Mouse (Mus musculus) liver, adult 2 months (tissue): Measurements from ENCODE around the gene 1110017D15Rik. TPM values are rescaled to one million over a fixed set of nuclear protein-coding genes. Genes with fewer than 3 reads are reported as not detected.
A peak's percentile ranks its signal among the peaks of the same experiment; 100 is the strongest.

Experiments used
- DNase-seq: peaks from one replicate; pipeline ENCODE4 v3.0.0-alpha.2; 2011; ENCODE audit warnings: low read depth, low spot score; ENCODE audit errors: extremely low read depth
- H3K27ac ChIP-seq: fragments of 200-500 bp; replicated peaks from 2 replicates; pipeline ENCODE4 v1.5.1; 2012; ENCODE audit warnings: low read depth, mild to moderate bottlenecking, control low read depth, inconsistent platforms, low read length; ENCODE audit not compliant: insufficient read depth
- H3K27me3 ChIP-seq: fragments of 200-500 bp; 2 replicates; pipeline ENCODE4 v1.6.1; 2012; ENCODE audit warnings: mild to moderate bottlenecking, moderate library complexity, low read length, inconsistent platforms; ENCODE audit not compliant: control insufficient read depth, insufficient read depth
- H3K36me3 ChIP-seq: fragments of 200-500 bp; 2 replicates; pipeline ENCODE4 v1.6.1; 2012; ENCODE audit warnings: low read length, inconsistent platforms; ENCODE audit not compliant: control insufficient read depth, insufficient read depth
- H3K4me1 ChIP-seq: fragments of 200-500 bp; 2 replicates; pipeline ENCODE4 v1.6.1; 2011; ENCODE audit warnings: low read length; ENCODE audit not compliant: control insufficient read depth, insufficient read depth
- H3K4me3 ChIP-seq: fragments of 200-500 bp; 2 replicates; pipeline ENCODE4 v1.5.1; 2011; ENCODE audit warnings: low read depth, mild to moderate bottlenecking, control low read depth, low read length, moderate library complexity; ENCODE audit not compliant: insufficient read depth
- H3K79me2 ChIP-seq: fragments of 200-500 bp; 2 replicates; pipeline ENCODE4 v1.6.1; 2012; ENCODE audit warnings: inconsistent platforms, mild to moderate bottlenecking, low read length, moderate library complexity; ENCODE audit not compliant: control insufficient read depth, insufficient read depth
- H3K9ac ChIP-seq: fragments of 200-500 bp; 2 replicates; pipeline ENCODE4 v1.6.1; 2012; ENCODE audit warnings: low read depth, mild to moderate bottlenecking, control low read depth, inconsistent platforms, low read length
- CTCF ChIP-seq: fragments of 200-500 bp; IDR thresholded peaks from 2 replicates; pipeline ENCODE4 v1.5.1; 2011; ENCODE audit warnings: low read depth, low read length, control low read depth
- POLR2A ChIP-seq: fragments of 200-500 bp; IDR thresholded peaks from 2 replicates; pipeline ENCODE4 v1.6.1; 2011; ENCODE audit warnings: low read length, control low read depth; ENCODE audit not compliant: insufficient read depth; ENCODE audit errors: extremely low read depth
- WGBS: fragments of 180-500 bp; shearing (Covaris S2); methylation state at CpG from one replicate; pipeline ENCODE4 v1.1.7; 2018; 5-methylcytosine and 5-hydroxymethylcytosine counted together
- polyA plus RNA-seq: library from polyadenylated mRNA; depleted of rRNA; stranded (reverse); fragments of >200 nt; gene quantifications from 2 replicates; pipeline ENCODE4 v1.2.3, GENCODE M21; 2012
- total RNA-seq: library from RNA; depleted of rRNA; stranded (reverse); fragments of >200 nt; gene quantifications from 2 replicates; pipeline ENCODE4 v1.2.3, GENCODE M21; 2014

Gene 1110017D15Rik
- total and polyA plus RNA-seq, 2 experiments = not detected

DNA sequence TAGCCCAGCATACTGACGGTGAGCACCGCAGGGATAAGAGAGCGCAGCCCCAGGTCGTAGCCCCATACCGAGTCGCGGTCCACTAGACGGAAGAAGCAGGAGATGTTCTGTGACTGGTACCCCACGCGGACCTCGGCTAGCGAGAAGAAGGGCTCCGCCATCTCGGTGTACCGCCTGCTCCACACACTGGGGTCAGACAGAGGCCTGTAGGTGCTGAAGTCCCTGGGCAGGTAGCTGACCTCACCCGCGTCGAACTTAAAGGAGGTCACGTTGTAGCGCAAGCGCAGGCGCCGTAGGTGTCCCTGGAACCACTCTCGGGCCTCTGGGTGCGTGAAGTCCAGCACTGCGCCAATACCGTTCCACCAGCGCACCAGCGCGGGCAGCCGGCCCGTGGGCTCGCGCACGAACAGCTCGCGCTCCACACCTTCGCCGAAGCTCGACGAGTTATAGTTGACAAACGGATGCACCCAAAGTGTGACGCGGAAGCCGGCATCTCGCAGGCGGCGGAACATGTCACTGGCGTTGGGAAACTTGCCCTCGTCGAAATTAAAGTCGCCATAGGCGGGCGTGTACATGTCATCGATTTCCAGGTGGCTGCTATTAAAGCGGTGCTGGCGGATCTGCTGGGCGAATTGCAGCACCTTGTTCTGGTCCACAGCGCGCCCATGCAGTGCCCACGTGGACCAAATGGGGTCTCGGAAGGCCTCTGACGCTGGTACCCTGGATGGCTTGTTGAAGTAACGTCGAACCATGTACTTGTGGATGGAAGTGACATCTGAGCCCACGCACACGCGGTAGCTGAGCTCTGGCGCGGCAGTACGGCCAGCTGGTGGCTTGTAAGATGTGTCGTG is 18.9 kb downstream of the 1110017D15Rik start:
- H3K27ac ChIP-seq = no peak overlapping the region
- no peaks in the 10 kb centered on the region for H3K27me3 ChIP-seq
- TF ChIP-seq POLR2A (no peak), CTCF (no peak)
- no peak overlapping the region for H3K4me3 ChIP-seq
- peaks cover 23% of the 10 kb centered on the region for H3K79me2 ChIP-seq
- H3K9ac ChIP-seq = no peak overlapping the region
- H3K4me1 ChIP-seq = peaks cover 48% of the 10 kb centered on the region
- DNase-seq = no peak
- WGBS = 69% methylated on average over 72 of the region's 72 CpGs
- peaks cover 9% of the 10 kb centered on the region; the same call in 1 of the 2 replicates for H3K36me3 ChIP-seq

DNA sequence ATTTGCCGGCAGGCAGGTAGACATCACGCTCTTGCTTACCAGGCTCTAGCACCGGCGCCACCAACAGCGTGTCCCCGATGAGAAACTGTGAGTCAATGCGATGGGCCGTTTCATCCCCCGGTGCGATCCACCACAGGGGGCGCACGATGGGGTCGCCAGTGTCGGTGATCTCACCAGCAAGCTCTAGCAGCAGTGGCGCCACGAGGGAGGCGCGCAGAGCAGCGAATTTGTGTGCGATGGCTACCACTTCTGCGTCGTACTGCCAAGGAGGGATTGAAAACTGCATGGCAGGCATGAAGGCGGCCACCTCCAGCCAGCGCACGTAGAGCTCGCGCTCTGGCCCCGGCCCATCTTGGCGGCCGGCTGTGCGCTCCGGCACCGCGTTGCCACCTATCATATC is 19.6 kb downstream of the 1110017D15Rik start:
- 65% methylated on average over 34 of the region's 34 CpGs for WGBS
- TF ChIP-seq CTCF (no peak), POLR2A (no peak)
- Histone ChIP-seq H3K27ac (peak overlapping the region; percentile 43; the same call in 1 of the 2 replicates), H3K79me2 (peaks cover 23% of the 10 kb centered on the region), H3K4me3 (no peak overlapping the region), H3K9ac (no peak overlapping the region; the same call in 1 of the 2 replicates), H3K27me3 (no peaks in the 10 kb centered on the region), H3K36me3 (peaks cover 9% of the 10 kb centered on the region; the same call in 1 of the 2 replicates), H3K4me1 (peaks cover 51% of the 10 kb centered on the region)
- DNase-seq = no peak

- TF ChIP-seq POLR2A (no peak), CTCF (no peak)
- Histone ChIP-seq H3K79me2 (peaks cover 21% of the 10 kb centered on the region), H3K4me1 (peaks cover 51% of the 10 kb centered on the region), H3K9ac (no peak overlapping the region; the same call in 1 of the 2 replicates), H3K27me3 (no peaks in the 10 kb centered on the region), H3K36me3 (peaks cover 9% of the 10 kb centered on the region; the same call in 1 of the 2 replicates), H3K4me3 (no peak overlapping the region), H3K27ac (peak overlapping the region; percentile 64)
- WGBS = 57% methylated on average over 5 of the region's 5 CpGs
- DNase-seq = peak; percentile 84
Measured at GRCm38 (mm10) chr4:41497046-41497445, 20.1 kb downstream of the 1110017D15Rik start.

DNA sequence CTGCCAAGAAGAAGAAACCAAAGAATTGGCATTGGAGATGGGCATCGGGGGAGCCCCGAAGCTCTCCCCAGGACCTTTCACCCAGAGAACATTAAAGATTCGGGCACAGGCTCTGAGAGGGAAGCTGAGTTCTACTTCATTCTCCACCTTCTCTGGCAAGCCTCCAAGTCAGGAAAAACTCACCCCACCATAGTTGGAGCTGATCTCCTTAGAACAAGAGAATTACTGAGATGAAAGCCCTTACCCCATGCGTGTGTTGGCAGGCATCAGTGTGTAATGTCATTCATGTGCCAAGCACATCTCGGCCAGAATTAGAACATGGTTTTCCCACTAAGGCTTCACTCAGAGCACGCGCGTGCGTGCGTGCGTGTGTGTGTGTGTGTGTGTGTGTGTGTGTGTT is 21.3 kb downstream of the 1110017D15Rik start:
- H3K79me2 ChIP-seq = peaks cover 21% of the 10 kb centered on the region
- peaks cover 44% of the 10 kb centered on the region for H3K4me1 ChIP-seq
- no peak overlapping the region for H3K9ac ChIP-seq
- peaks cover 9% of the 10 kb centered on the region; the same call in 1 of the 2 replicates for H3K36me3 ChIP-seq
- no peaks in the 10 kb centered on the region for H3K27me3 ChIP-seq
- peak overlapping the region; percentile 64 for H3K27ac ChIP-seq
- H3K4me3 ChIP-seq = no peak overlapping the region
- TF ChIP-seq POLR2A (no peak), CTCF (no peak)
- peak; percentile 73 for DNase-seq
- 32% methylated on average over 11 of the region's 11 CpGs for WGBS

- WGBS = 58% methylated on average over 4 of the region's 4 CpGs
- Histone ChIP-seq H3K4me3 (no peak overlapping the region), H3K4me1 (peaks cover 38% of the 10 kb centered on the region), H3K27ac (peak overlapping the region; percentile 75), H3K27me3 (no peaks in the 10 kb centered on the region), H3K36me3 (peaks cover 9% of the 10 kb centered on the region; the same call in 1 of the 2 replicates), H3K79me2 (peaks cover 21% of the 10 kb centered on the region), H3K9ac (no peak overlapping the region)
- peak; percentile 65 for DNase-seq
- TF ChIP-seq POLR2A (no peak), CTCF (no peak)
Measured at GRCm38 (mm10) chr4:41495076-41495475, 22.1 kb downstream of the 1110017D15Rik start.

GRCm38 (mm10) chr4:41494378-41494777 is 22.8 kb downstream of the 1110017D15Rik start:
- 14% methylated on average over 3 of the region's 3 CpGs for WGBS
- TF ChIP-seq CTCF (no peak), POLR2A (no peak)
- H3K36me3 ChIP-seq = peaks cover 9% of the 10 kb centered on the region; the same call in 1 of the 2 replicates
- H3K79me2 ChIP-seq = peaks cover 19% of the 10 kb centered on the region
- no peak overlapping the region for H3K9ac ChIP-seq
- DNase-seq = peak; percentile 95
- H3K27me3 ChIP-seq = no peaks in the 10 kb centered on the region
- H3K27ac ChIP-seq = peak overlapping the region; percentile 87
- H3K4me3 ChIP-seq = no peak overlapping the region
- H3K4me1 ChIP-seq = peaks cover 35% of the 10 kb centered on the region
